Mouse (Mus musculus) myocyte (in vitro differentiated cells): ENCODE measurements around the gene Snx29. TPM values are rescaled to one million over a fixed set of nuclear protein-coding genes. Genes with fewer than 3 reads are reported as not detected.
"Not testable (repeated sequence)": the region's sequence is repeated elsewhere in the genome, so short reads cannot be mapped to it uniquely, and the experiment has no call there.

ENCODE experiments used
- H3K27me3 ChIP-seq: one replicate; pipeline ENCODE4 v1.6.1; 2011; ENCODE audit not compliant: control insufficient read depth, insufficient read depth, insufficient read length
- H3K36me3 ChIP-seq: one replicate; pipeline ENCODE4 v1.6.1; 2011; ENCODE audit not compliant: control insufficient read depth, insufficient read depth
- H3K4me2 ChIP-seq: one replicate; pipeline ENCODE4 v1.6.1; 2011; ENCODE audit warnings: low read depth, control low read depth
- H3K4me3 ChIP-seq: one replicate; pipeline ENCODE4 v1.5.1; 2011; ENCODE audit warnings: mild to moderate bottlenecking, control low read depth, moderate library complexity
- H3K79me2 ChIP-seq: one replicate; pipeline ENCODE4 v1.6.1; 2011; ENCODE audit not compliant: control insufficient read depth, insufficient read depth
- H3ac ChIP-seq: one replicate; pipeline ENCODE4 v1.6.1; 2011; ENCODE audit not compliant: control insufficient read depth, insufficient read length
- CEBPB ChIP-seq: IDR thresholded peaks from 2 replicates; pipeline ENCODE4 v1.6.1; 2011; ENCODE audit warnings: mild to moderate bottlenecking, moderate library complexity; ENCODE audit not compliant: poor library complexity, insufficient read depth, severe bottlenecking
- E2F4 ChIP-seq: IDR thresholded peaks from one replicate; pipeline ENCODE4 v1.6.1; 2011; ENCODE audit warnings: mild to moderate bottlenecking, control low read depth, moderate library complexity; ENCODE audit not compliant: insufficient read depth
- MAX ChIP-seq: IDR thresholded peaks from one replicate; pipeline ENCODE4 v1.6.1; 2011; ENCODE audit warnings: low read depth, mild to moderate bottlenecking, control low read depth
- MYOD1 ChIP-seq, 3 experiments: IDR thresholded peaks; one replicate each; pipeline ENCODE4 v1.6.1; 2011; ENCODE audit warnings: control low read depth in 2 of 3, low read depth in 2 of 3, mild to moderate bottlenecking in 2 of 3, moderate library complexity in 1 of 3; ENCODE audit not compliant: insufficient read length in 2 of 3, control insufficient read depth in 1 of 3
- MYOG ChIP-seq, 3 experiments: IDR thresholded peaks; one replicate each; pipeline ENCODE4 v1.6.1; 2011; ENCODE audit warnings: control low read depth in 2 of 3, low read depth in 2 of 3, mild to moderate bottlenecking in 2 of 3; ENCODE audit not compliant: insufficient read length in 2 of 3, control insufficient read depth in 1 of 3, insufficient read depth in 1 of 3
- POLR2A ChIP-seq: IDR thresholded peaks from one replicate; pipeline ENCODE4 v1.6.1; 2011; ENCODE audit warnings: low read depth, mild to moderate bottlenecking, control low read depth, moderate library complexity; ENCODE audit not compliant: insufficient read length
- POLR2AphosphoS2 ChIP-seq: IDR thresholded peaks from one replicate; pipeline ENCODE4 v1.6.1; 2011; ENCODE audit warnings: low read depth, control low read depth; ENCODE audit not compliant: insufficient read length
- REST ChIP-seq: IDR thresholded peaks from one replicate; pipeline ENCODE4 v1.6.1; 2011; ENCODE audit warnings: mild to moderate bottlenecking, control low read depth, moderate library complexity; ENCODE audit not compliant: insufficient read depth, insufficient read length
- SRF ChIP-seq: IDR thresholded peaks from one replicate; pipeline ENCODE4 v1.6.1; 2011; ENCODE audit warnings: low read depth; ENCODE audit not compliant: control insufficient read depth, insufficient read length
- TCF12 ChIP-seq: IDR thresholded peaks from one replicate; pipeline ENCODE4 v1.6.1; 2011; ENCODE audit warnings: mild to moderate bottlenecking, control low read depth; ENCODE audit not compliant: poor library complexity, insufficient read depth, severe bottlenecking
- TCF3 ChIP-seq: IDR thresholded peaks from one replicate; pipeline ENCODE4 v1.6.1; 2011; ENCODE audit warnings: low read depth, control low read depth; ENCODE audit not compliant: insufficient read length
- USF1 ChIP-seq: IDR thresholded peaks from one replicate; pipeline ENCODE4 v1.6.1; 2011; ENCODE audit warnings: low read depth, mild to moderate bottlenecking, control low read depth, moderate library complexity
- polyA plus RNA-seq: library from polyadenylated mRNA; unstranded; fragments of >200 nt; fragmentation: generic; extraction: Trizol; gene quantifications from one replicate; pipeline ENCODE4 v1.2.1, GENCODE M21; 2012; ENCODE audit warnings: missing spikeins

Gene Snx29
- polyA plus RNA-seq, 1 experiment, result 1.7 TPM

DNA sequence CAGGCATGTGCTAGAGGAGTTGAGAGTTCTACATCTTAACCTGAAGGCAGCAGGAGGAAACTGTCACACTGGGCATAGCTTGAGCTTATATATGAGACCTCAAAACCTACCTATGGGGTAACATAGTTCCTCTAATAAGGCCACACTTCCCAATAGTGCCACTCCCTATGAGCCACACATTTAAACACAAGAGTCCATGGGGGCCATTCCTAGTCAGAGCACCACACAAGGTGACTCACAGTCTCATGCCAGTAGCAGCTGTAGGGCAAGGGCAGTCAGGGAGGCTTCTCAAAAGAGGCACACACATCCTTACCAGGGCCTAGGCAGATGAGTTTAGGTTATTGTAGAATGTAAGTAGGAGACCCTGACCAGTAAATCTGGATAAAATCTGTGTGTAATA is 119.8 kb downstream of the Snx29 start:
- peak in 2 of 3 experiments; percentile 21 to 59 for TF ChIP-seq MYOG (IDR thresholded peaks at IDR 0.05; ENCODE audit: control insufficient read depth in 1 of 3, insufficient read depth in 1 of 3, insufficient read length in 2 of 3, low read depth in 2 of 3)
- no peak for TF ChIP-seq TCF3
- no peak for TF ChIP-seq USF1
- peak in 1 of 3 experiments; percentile 83 for TF ChIP-seq MYOD1 (IDR thresholded peaks at IDR 0.05; ENCODE audit: control insufficient read depth in 1 of 3, insufficient read length in 2 of 3, low read depth in 2 of 3)
- no peak for TF ChIP-seq REST
- Histone ChIP-seq H3K4me3 (no peak overlapping the region), H3K27me3 (no peaks in the 10 kb centered on the region), H3ac (no peak overlapping the region), H3K79me2 (no peaks in the 10 kb centered on the region), H3K36me3 (no peaks in the 10 kb centered on the region), H3K4me2 (no peak overlapping the region)

DNA sequence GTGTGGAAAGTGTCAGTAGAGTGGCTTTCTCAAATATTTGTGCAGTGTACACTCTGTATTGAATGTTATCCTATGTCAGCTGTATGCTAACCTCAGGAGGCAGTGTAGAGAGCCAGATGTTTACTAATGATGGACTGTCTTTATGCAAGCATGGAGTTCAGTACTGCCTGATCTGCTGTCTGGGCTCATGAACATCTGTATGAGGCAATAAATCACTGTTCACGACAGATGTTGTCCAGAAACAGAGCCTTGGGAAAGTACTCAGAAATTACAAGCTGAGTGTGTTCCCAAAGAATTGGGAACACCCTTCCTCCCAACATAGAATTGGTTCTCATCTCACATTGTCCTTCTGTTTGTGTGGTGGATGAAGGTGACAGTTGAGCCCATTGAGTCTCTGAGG is 121.9 kb downstream of the Snx29 start:
- no peak for TF ChIP-seq MYOG (IDR thresholded peaks at IDR 0.05; ENCODE audit: control insufficient read depth in 1 of 3, insufficient read depth in 1 of 3, insufficient read length in 2 of 3, low read depth in 2 of 3)
- TF ChIP-seq E2F4, result no peak
- TF ChIP-seq MAX, result no peak
- no peak for TF ChIP-seq REST
- TF ChIP-seq MYOD1 (IDR thresholded peaks at IDR 0.05; ENCODE audit: control insufficient read depth in 1 of 3, insufficient read length in 2 of 3, low read depth in 2 of 3), result no peak
- no peak for TF ChIP-seq USF1
- TF ChIP-seq TCF12, result no peak
- no peak for TF ChIP-seq POLR2AphosphoS2
- no peak for TF ChIP-seq CEBPB
- TF ChIP-seq POLR2A, result no peak
- no peak for TF ChIP-seq SRF
- TF ChIP-seq TCF3, result no peak
- no peaks in the 10 kb centered on the region for H3K36me3 ChIP-seq
- H3K4me2 ChIP-seq, result no peak overlapping the region
- H3K4me3 ChIP-seq, result no peak overlapping the region
- no peak overlapping the region for H3ac ChIP-seq
- H3K27me3 ChIP-seq, result no peaks in the 10 kb centered on the region
- no peaks in the 10 kb centered on the region for H3K79me2 ChIP-seq

GRCm38 (mm10) chr16:11446977-11447376 is 124.3 kb downstream of the Snx29 start:
- no peaks in the 10 kb centered on the region for H3K27me3 ChIP-seq
- no peak overlapping the region for H3K4me2 ChIP-seq
- TF ChIP-seq USF1 (no peak), TCF12 (no peak), SRF (no peak)
- no peaks in the 10 kb centered on the region for H3K36me3 ChIP-seq
- H3ac ChIP-seq, result no peak overlapping the region
- H3K79me2 ChIP-seq, result no peaks in the 10 kb centered on the region
- H3K4me3 ChIP-seq, result no peak overlapping the region

DNA sequence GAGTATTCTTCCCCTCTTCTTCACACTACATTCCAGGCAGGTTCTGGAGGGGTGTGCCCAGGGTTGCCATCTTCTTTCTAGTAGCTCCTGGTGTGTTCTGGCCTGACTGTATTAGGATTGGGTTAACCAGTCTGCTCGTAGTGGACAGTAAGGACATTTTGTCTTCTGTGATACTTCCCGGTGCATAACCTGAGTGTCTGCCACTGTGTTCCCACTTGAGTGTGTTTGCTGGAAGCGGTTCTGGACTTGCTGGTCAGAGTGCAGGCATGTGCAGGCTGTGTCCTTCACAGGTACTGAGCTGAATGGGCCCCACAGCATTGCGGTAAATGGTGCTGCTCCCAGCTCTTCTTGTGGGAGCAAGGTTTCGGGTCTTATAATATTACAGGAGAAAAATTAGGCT is 125.2 kb downstream of the Snx29 start:
- Histone ChIP-seq H3K4me3 (no peak overlapping the region), H3K79me2 (no peaks in the 10 kb centered on the region), H3ac (no peak overlapping the region), H3K4me2 (no peak overlapping the region), H3K27me3 (no peaks in the 10 kb centered on the region), H3K36me3 (no peaks in the 10 kb centered on the region)
- TF ChIP-seq MAX (no peak), TCF12 (no peak), MYOD1 (IDR thresholded peaks at IDR 0.05; ENCODE audit: control insufficient read depth in 1 of 3, insufficient read length in 2 of 3, low read depth in 2 of 3) (no peak), REST (no peak), POLR2A (no peak)

DNA sequence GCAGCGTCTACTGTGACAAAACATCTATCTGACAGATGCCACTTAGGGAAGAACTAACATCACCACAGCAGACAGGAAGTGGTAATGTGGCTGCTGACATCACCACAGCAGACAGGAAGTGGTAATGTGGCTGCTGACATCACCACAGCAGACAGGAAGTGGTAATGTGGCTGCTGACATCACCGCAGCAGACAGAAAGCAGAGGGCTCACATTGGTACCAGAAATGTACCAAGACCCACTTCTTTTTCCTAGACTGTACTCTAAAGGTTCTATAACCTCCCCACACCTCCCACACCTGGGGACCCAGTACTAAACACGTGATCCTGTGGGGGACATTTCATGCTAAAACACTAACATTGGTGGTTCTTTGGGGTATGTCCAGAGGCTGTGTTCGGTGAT is 126.0 kb downstream of the Snx29 start:
- not testable (repeated sequence) for H3K4me3 ChIP-seq

GRCm38 (mm10) chr16:11449344-11449743 is 126.6 kb downstream of the Snx29 start:
- Histone ChIP-seq H3K27me3 (no peaks in the 10 kb centered on the region), H3K4me3 (no peak overlapping the region), H3K79me2 (no peaks in the 10 kb centered on the region), H3K4me2 (no peak overlapping the region), H3ac (no peak overlapping the region), H3K36me3 (no peaks in the 10 kb centered on the region)
- TF ChIP-seq E2F4 (no peak), USF1 (peak; percentile 37)

More for the DNA sequence above, 126.0 kb downstream of the Snx29 start:
- not testable (repeated sequence) for H3K27me3 ChIP-seq, H3K4me2 ChIP-seq, H3K36me3 ChIP-seq, H3ac ChIP-seq, H3K79me2 ChIP-seq
